Mouse (Mus musculus) hindbrain, postnatal 0 days (tissue): ENCODE results near the gene Ttc21a. TPM values are rescaled to one million over a fixed set of nuclear protein-coding genes. Genes with fewer than 3 reads are reported as not detected.

Experiments used
- ATAC-seq: fragments of 200-750 bp; cut with Nextera tagmentation; 2 replicates; pipeline ENCODE4 v1.8.0; 2017; ENCODE audit warnings: mild to moderate bottlenecking, moderate TSS enrichment, moderate library complexity
- DNase-seq: peaks from one replicate; pipeline ENCODE4 v3.0.0-alpha.2; 2015; ENCODE audit warnings: low spot score
- H3K27ac ChIP-seq: fragments of 300-500 bp; sonication (generic); 2 replicates; pipeline ENCODE4 v1.5.1; 2014; ENCODE audit warnings: mild to moderate bottlenecking
- H3K27me3 ChIP-seq: fragments of 300-500 bp; sonication (generic); 2 replicates; pipeline ENCODE4 v1.6.1; 2014; ENCODE audit warnings: low read length, mixed read lengths; ENCODE audit not compliant: insufficient read depth
- H3K36me3 ChIP-seq: fragments of 300-500 bp; sonication (generic); 2 replicates; pipeline ENCODE4 v1.6.1; 2014; ENCODE audit warnings: low read length, mixed read lengths; ENCODE audit not compliant: insufficient read depth
- H3K4me1 ChIP-seq: fragments of 300-500 bp; sonication (generic); 2 replicates; pipeline ENCODE4 v1.6.1; 2014; ENCODE audit warnings: antibody characterized with exemption, low read length, mixed read lengths; ENCODE audit not compliant: insufficient read depth
- H3K4me2 ChIP-seq: fragments of 300-500 bp; sonication (generic); 2 replicates; pipeline ENCODE4 v1.6.1; 2014; ENCODE audit warnings: low read depth, mild to moderate bottlenecking, low read length, moderate library complexity, mixed read lengths
- H3K4me3 ChIP-seq: fragments of 300-500 bp; sonication (generic); 2 replicates; pipeline ENCODE4 v1.5.1; 2014; ENCODE audit warnings: low read length
- H3K9ac ChIP-seq: fragments of 300-500 bp; sonication (generic); replicated peaks from 2 replicates; pipeline ENCODE4 v1.6.1; 2014; ENCODE audit warnings: mild to moderate bottlenecking, low read length, moderate library complexity, mixed read lengths
- H3K9me3 ChIP-seq: fragments of 300-500 bp; sonication (generic); 2 replicates; pipeline ENCODE4 v1.6.1; 2016; ENCODE audit warnings: low read length, mixed read lengths
- CTCF ChIP-seq: IDR thresholded peaks from 2 replicates; pipeline ENCODE4 v1.5.1; 2016; ENCODE audit warnings: antibody characterized with exemption, control low read depth, low read depth
- WGBS: fragments of 180-500 bp; shearing (Covaris S2); extraction: QIAGEN DNeasy Blood & Tissue Kit; methylation state at CpG from one replicate; pipeline ENCODE4 v1.1.7; 2014; 5-methylcytosine and 5-hydroxymethylcytosine counted together
- polyA plus RNA-seq: library from polyadenylated mRNA; unstranded; fragments of >200 nt; fragmentation: Nextera tagmentation; extraction: Ambion mirVana; gene quantifications from 2 replicates; pipeline ENCODE4 v1.2.1, GENCODE M21; 2015
- total RNA-seq: library from RNA; depleted of rRNA; stranded (reverse); fragments of >200 nt; gene quantifications from 2 replicates; pipeline ENCODE4 v1.2.3, GENCODE M21; 2014

The Ttc21a gene
- total and polyA plus RNA-seq, 2 experiments from 2014 or later = 0.90 to 4.9 TPM

DNA sequence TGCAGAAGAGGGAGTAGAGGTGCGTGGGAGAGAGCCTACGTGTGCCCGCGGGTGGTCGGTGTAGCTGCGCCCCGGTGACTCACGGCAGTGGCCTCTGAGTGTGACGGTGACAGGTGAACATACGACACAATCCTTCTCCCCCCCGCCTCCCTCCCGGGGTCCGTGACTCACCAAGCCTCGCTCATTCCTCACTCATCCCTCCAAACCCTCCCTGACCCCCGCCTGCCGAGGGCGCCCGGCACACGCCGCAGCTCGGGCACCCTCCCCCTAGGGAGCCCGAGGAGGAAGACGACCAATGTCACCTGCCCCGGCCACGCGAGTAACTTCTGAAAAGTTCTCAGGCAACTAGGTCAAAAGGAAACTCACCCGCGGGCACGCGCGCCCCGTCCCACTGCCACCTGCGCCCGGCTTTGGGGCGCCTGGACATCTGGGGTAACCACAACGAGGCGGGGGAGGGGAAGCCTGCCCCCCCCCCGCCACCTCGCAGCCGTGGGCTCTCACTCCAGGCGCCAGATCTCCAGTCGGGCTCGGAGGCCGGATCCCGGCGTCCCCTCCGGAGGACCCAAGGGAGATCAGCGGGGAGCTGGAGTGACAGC is 45.6 kb downstream of the Ttc21a start:
- H3K4me3 ChIP-seq = peak overlapping the region; percentile 59
- H3K4me1 ChIP-seq = peaks cover 24% of the 10 kb centered on the region
- H3K27ac ChIP-seq = peak overlapping the region; percentile 79
- WGBS = under 1% methylated on average over 45 of the region's 48 CpGs
- ATAC-seq (no peak), DNase-seq (peak; percentile 16)
- peak overlapping the region; percentile 92 for H3K4me2 ChIP-seq
- no peaks in the 10 kb centered on the region for H3K9me3 ChIP-seq
- no peak for TF ChIP-seq CTCF
- H3K27me3 ChIP-seq = no peaks in the 10 kb centered on the region
- peak overlapping the region; percentile 60 for H3K9ac ChIP-seq
- H3K36me3 ChIP-seq = no peaks in the 10 kb centered on the region

DNA sequence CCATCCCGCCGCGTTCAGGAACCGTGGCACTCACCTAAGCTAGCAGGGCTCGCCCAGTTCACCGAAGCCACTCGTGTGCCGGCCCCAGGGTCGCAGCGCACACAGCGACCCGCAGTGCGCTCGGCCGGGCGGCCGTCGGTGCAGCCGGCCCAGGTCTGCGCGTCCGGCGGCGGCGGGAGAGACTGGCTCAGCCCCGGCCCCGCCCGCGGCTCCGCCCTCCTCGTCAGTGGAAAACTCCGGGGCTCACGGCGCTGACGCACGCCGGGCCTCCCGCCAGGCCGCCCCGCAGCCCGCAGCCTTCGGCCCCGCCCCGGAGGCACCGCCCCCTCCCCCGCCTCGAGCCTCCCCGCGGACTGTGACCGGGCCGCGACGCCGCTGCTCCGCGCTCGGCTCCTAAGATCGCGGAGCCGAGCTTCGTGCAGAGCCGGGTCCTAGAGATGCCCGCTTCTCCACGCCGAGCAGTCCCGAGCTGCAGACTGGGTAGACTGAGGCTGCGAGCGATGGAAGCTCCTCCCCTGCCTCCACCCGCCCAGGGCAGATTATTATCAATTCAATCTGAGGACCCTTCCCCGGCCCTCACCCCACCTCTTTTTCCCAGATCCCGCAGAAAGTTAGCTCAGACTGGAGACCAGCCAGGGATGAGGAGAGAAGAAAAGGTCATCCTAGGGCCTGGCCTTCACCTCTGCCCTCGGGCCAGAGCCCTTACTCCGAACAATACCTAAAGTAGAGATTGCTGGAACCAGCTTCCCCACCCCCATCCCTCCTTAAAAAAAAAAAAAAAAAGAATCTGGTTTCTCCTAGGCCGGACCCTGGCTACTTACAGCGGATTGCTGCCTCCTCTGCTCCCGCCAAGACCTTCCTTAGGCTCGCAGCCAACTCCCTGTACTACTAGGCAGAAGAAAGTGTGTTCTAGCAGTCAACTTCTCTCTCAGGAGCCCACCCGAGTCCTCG is 46.5 kb downstream of the Ttc21a start:
- H3K36me3 ChIP-seq = no peaks in the 10 kb centered on the region
- H3K27ac ChIP-seq = peak overlapping the region; percentile 79
- peak; percentile 82 for DNase-seq
- TF ChIP-seq CTCF = no peak
- no peaks in the 10 kb centered on the region for H3K27me3 ChIP-seq
- peak; percentile 68 for ATAC-seq
- no peaks in the 10 kb centered on the region for H3K9me3 ChIP-seq
- peaks cover 20% of the 10 kb centered on the region for H3K4me1 ChIP-seq
- H3K4me3 ChIP-seq = peak overlapping the region; percentile 59
- WGBS = 2% methylated on average over 51 of the region's 79 CpGs
- H3K9ac ChIP-seq = peak overlapping the region; percentile 60
- peak overlapping the region; percentile 92 for H3K4me2 ChIP-seq

DNA sequence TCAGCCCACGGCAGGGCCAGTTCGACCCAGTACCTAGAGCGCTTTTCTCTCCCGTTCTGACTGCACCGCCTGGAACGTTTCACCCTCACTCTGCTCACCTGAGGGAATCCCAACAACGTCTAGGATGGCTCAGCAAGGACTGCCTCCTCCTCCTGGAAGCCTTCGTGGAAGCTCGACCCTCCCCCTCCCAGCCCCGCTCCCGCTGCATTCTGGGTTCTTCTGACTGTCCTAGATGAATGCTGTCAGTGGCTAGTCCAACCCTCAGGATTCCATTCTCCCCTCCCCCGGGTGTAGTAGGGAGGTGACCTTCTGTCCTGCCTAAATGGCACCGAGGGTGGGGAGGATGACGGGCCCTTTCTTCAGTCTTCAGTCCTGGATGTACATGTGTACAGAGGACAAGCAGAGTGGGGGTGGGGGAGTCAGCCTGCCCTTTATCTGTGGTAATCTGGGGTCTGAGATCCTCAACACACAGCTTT is 47.2 kb downstream of the Ttc21a start, which contains the start of gene Csrnp1:
TSS of gene Csrnp1 (minus strand) at position 123 of the 476 bp plus-strand sequence.
- WGBS = 13% methylated on average over 14 of the region's 14 CpGs
- ATAC-seq = no peak
- Histone ChIP-seq H3K9me3 (no peaks in the 10 kb centered on the region), H3K4me3 (peak within 1 kb of the TSS; percentile 59), H3K27me3 (no peaks in the 10 kb centered on the region), H3K27ac (peak within 1 kb of the TSS; percentile 79), H3K4me1 (peaks cover 20% of the 10 kb centered on the region), H3K36me3 (no peaks in the 10 kb centered on the region), H3K4me2 (peak within 1 kb of the TSS; percentile 92), H3K9ac (peak within 1 kb of the TSS; percentile 60)
- DNase-seq = no peak
- TF ChIP-seq CTCF = no peak

DNA sequence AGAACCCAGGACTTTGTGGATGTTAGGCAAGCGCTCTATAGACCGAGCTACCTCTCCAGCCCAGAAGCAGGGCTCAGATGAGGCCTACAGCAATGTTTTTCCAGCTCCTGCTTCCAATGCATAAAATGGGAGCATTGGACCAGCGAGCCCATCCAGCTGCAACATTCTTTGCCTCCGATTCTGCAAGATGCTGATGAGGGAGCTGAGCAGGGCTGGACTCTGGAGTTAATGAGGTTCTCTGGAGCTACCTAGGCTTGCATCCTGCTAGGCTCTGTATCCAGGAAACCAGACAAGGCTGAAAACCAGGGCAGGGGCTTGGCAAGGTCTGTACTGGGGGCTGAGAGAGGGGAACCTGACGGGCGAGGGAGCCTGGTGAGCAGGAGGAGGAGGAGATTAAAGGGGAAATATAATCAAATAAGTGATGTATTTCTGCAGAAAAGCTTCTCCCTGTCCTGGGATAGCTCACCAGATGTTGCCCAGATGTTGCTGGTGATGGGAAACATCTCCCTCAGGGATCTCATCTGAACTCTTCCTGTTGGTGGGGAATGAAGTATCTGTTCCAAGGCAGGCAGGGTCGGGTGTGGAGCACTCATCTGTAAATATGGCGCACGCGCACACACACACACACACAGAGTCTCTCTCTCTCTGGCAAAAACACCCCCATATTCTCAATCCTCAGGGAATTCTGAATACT is 48.6 kb downstream of the Ttc21a start:
- H3K4me1 ChIP-seq = peaks cover 20% of the 10 kb centered on the region
- ATAC-seq (no peak), DNase-seq (peak; percentile 1)
- no peak overlapping the region for H3K4me2 ChIP-seq
- no peak overlapping the region for H3K27ac ChIP-seq
- no peaks in the 10 kb centered on the region for H3K27me3 ChIP-seq
- H3K9me3 ChIP-seq = no peaks in the 10 kb centered on the region
- 68% methylated on average over 10 of the region's 10 CpGs for WGBS
- TF ChIP-seq CTCF = no peak
- no peak overlapping the region for H3K9ac ChIP-seq
- no peaks in the 10 kb centered on the region for H3K36me3 ChIP-seq
- H3K4me3 ChIP-seq = no peak overlapping the region

DNA sequence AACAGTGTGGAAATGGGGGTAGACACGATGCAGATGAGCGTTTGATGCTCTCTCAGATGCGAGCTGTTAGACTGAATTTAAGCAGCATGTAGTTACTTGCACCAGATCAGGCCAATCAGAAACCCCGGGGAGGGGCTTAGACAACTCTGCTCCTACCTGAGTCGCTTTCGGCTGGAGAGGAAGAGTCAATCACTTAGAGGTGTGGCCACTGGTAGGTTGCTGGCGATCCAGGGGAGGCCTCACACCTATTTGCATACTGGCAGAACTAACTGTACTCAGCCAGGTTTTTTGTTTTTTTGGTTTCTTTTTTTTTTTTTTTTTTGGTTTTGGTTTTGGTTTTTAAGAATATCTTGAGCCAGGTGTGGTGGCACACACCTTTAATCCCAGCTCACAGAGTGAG is 50.9 kb downstream of the Ttc21a start:
- Histone ChIP-seq H3K27me3 (no peaks in the 10 kb centered on the region), H3K27ac (no peak overlapping the region), H3K4me2 (no peak overlapping the region), H3K9ac (no peak overlapping the region), H3K4me3 (no peak overlapping the region), H3K36me3 (no peaks in the 10 kb centered on the region), H3K9me3 (no peaks in the 10 kb centered on the region), H3K4me1 (no peaks in the 10 kb centered on the region)
- no peak for DNase-seq
- no peak for TF ChIP-seq CTCF
- ATAC-seq = no peak
- 56% methylated on average over 7 of the region's 7 CpGs for WGBS

DNA sequence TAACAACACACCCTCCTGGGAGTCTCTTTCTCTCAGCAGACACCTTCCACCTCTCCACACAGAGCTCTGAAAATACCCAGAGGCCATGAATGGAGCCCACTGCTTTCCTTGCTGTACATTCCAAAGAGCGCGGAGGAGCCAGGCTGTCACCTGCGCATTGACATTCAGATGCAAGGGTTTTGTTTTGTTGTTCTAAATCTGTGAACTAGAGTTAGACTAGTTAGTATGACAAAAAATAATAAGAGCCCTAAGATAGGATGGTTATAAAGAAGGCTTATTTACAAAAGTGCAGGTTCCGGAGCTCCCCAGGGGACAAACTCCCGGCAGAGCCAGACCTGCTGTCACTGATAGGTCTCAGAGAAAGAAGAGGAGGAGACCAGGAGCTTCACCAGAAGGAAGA is 53.9 kb downstream of the Ttc21a start:
- Histone ChIP-seq H3K4me1 (no peaks in the 10 kb centered on the region), H3K36me3 (no peaks in the 10 kb centered on the region), H3K9me3 (no peaks in the 10 kb centered on the region), H3K4me2 (no peak overlapping the region), H3K9ac (no peak overlapping the region), H3K4me3 (no peak overlapping the region), H3K27ac (no peak overlapping the region), H3K27me3 (no peaks in the 10 kb centered on the region)
- no peak for TF ChIP-seq CTCF
- no peak for DNase-seq
- WGBS = 20% methylated on average over 5 of the region's 5 CpGs
- no peak for ATAC-seq
